Mouse (Mus musculus) left cerebral cortex, postnatal 14 days (tissue): ENCODE results near the gene Ngdn. TPM values are rescaled to one million over a fixed set of nuclear protein-coding genes. Genes with fewer than 3 reads are reported as not detected.
"Not testable (repeated sequence)": the region's sequence is repeated elsewhere in the genome, so short reads cannot be mapped to it uniquely, and the experiment has no call there.

Experiments
- DNase-seq, 2 experiments: peaks; one replicate each; pipeline ENCODE4 v3.0.0; 2021 to 2022; ENCODE audit warnings: low spot score in 2 of 2, mixed read lengths in 1 of 2
- intact Hi-C: fragments of 180-260 bp; cut with DNase I; formaldehyde crosslinking; loops from one replicate; pipeline ENCODE4 v1.15.1; 2025
- long read RNA-seq, 2 experiments: library from polyadenylated mRNA; stranded (forward); transcript quantifications; one replicate each; pipeline ENCODE4 v2.0.0; 2021
- total RNA-seq, 2 experiments: library from RNA; stranded (reverse); gene quantifications; 2 replicates each; pipeline ENCODE4 v1.2.3; 2021

The Ngdn gene
- 10 to 100 TPM; 20.2 to 21.6 TPM for total RNA-seq
- long read RNA-seq, experiment 1, transcript Ngdn-201 (11 exons, 1,200 nt): major isoform, 40 of 44 reads
- long read RNA-seq, experiment 1, partial matches to known transcripts: 2 of 44 reads
- long read RNA-seq, experiment 1, other reads (novel, unspliced or antisense): 2 of 44 reads
- long read RNA-seq, experiment 2, transcript Ngdn-201 (11 exons, 1,200 nt): major isoform, 29 of 39 reads
- long read RNA-seq, experiment 2, partial matches to known transcripts: 5 of 39 reads
- long read RNA-seq, experiment 2, other reads (novel, unspliced or antisense): 5 of 39 reads

- intact Hi-C loops: loop anchor here (2.0 kb wide), 2 partner anchors 114 to 172 kb away; no protein-coding TSS in a partner anchor
- DNase-seq: peak; percentile 100
Observed at GRCm38 (mm10) chr14:55014991-55015766, at the start of gene Ngdn. Gene Ngdn, plus strand, starts transcription at chr14:55015454.

- no peak for DNase-seq
- intact Hi-C loops: no loop called here
Observed at GRCm38 (mm10) chr14:54965631-54966030, 49.6 kb upstream of the Ngdn start.

GRCm38 (mm10) chr14:54966320-54966977, 48.8 kb upstream of the Ngdn start, which contains the start of gene Myh6:
Gene Myh6, minus strand, starts transcription at chr14:54966927.
- DNase-seq: no peak
- intact Hi-C loops: no loop called here

GRCm38 (mm10) chr14:54967874-54968273, 47.4 kb upstream of the Ngdn start:
- intact Hi-C loops: no loop called here
- no peak for DNase-seq

GRCm38 (mm10) chr14:54968344-54968743, 46.9 kb upstream of the Ngdn start:
- no peak for DNase-seq
- intact Hi-C loops: no loop called here

- intact Hi-C loops, DNase-seq: not testable (repeated sequence)
Observed at GRCm38 (mm10) chr14:54972786-54973185, 42.5 kb upstream of the Ngdn start.

- DNase-seq: peak; percentile 52 to 75
- intact Hi-C loops: no loop called here
Observed at GRCm38 (mm10) chr14:54974068-54974791, 41.0 kb upstream of the Ngdn start.

GRCm38 (mm10) chr14:54976633-54977032, 38.6 kb upstream of the Ngdn start, which contains the start of gene Gm17428:
Gene Gm17428, plus strand, starts transcription at chr14:54976933.
- intact Hi-C loops: no loop called here
- DNase-seq: no peak

- no peak for DNase-seq
- intact Hi-C loops: no loop called here
Observed at GRCm38 (mm10) chr14:54978664-54979063, 36.6 kb upstream of the Ngdn start.

GRCm38 (mm10) chr14:54981934-54982333, 33.3 kb upstream of the Ngdn start:
- intact Hi-C loops: no loop called here
- DNase-seq: no peak

- intact Hi-C loops, DNase-seq: not testable (repeated sequence)
Observed at GRCm38 (mm10) chr14:54988350-54988874, 26.8 kb upstream of the Ngdn start.

- DNase-seq: no peak
- intact Hi-C loops: no loop called here
Observed at GRCm38 (mm10) chr14:54988882-54989281, 26.4 kb upstream of the Ngdn start.

- no peak for DNase-seq
Observed at GRCm38 (mm10) chr14:54989886-54990441, 25.3 kb upstream of the Ngdn start.

GRCm38 (mm10) chr14:54992196-54992595, 23.1 kb upstream of the Ngdn start:
- no peak for DNase-seq
- intact Hi-C loops: loop anchor here (5.0 kb wide), 1 partner anchor 40 kb away; no protein-coding TSS in a partner anchor

More at GRCm38 (mm10) chr14:54989886-54990441, 25.3 kb upstream of the Ngdn start:
- intact Hi-C loops: loop anchor here (5.0 kb wide), 1 partner anchor 38 kb away; no protein-coding TSS in a partner anchor

GRCm38 (mm10) chr14:54993636-54994035, 21.6 kb upstream of the Ngdn start:
- no peak for DNase-seq
- intact Hi-C loops: loop anchor here (5.0 kb wide), 1 partner anchor 41 kb away; no protein-coding TSS in a partner anchor

- DNase-seq: peak in 1 of 2 experiments; percentile 70
- intact Hi-C loops: loop anchor here (5.0 kb wide), 1 partner anchor 42 kb away; no protein-coding TSS in a partner anchor
Observed at GRCm38 (mm10) chr14:54994136-54994868, 21.0 kb upstream of the Ngdn start, which contains the start of gene Myh7. Gene Myh7, minus strand, starts transcription at chr14:54994626.

- DNase-seq: no peak
- intact Hi-C loops: loop anchor here (5.0 kb wide), 1 partner anchor 43 kb away; no protein-coding TSS in a partner anchor
Observed at GRCm38 (mm10) chr14:54994869-54995186, 20.4 kb upstream of the Ngdn start.
